Mouse (Mus musculus) gastrocnemius, adult 2 months (tissue): ENCODE data around the gene Chchd6. TPM values are rescaled to one million over a fixed set of nuclear protein-coding genes. Genes with fewer than 3 reads are reported as not detected.

Source experiments
- DNase-seq: peaks from one replicate; pipeline ENCODE4 v3.0.0; 2022
- H3K27ac ChIP-seq: fragments of 200-600 bp; 2 replicates; pipeline ENCODE4 v1.8.1; 2022; ENCODE audit warnings: mild to moderate bottlenecking
- H3K4me3 ChIP-seq: fragments of 200-600 bp; 2 replicates; pipeline ENCODE4 v1.8.1; 2022; ENCODE audit warnings: mild to moderate bottlenecking, moderate library complexity
- CTCF ChIP-seq: fragments of 200-600 bp; IDR thresholded peaks from 2 replicates; pipeline ENCODE4 v1.8.1; 2022; ENCODE audit warnings: antibody characterized with exemption, mild to moderate bottlenecking, moderate library complexity
- intact Hi-C: fragments of 180-260 bp; cut with DNase I; formaldehyde crosslinking; loops from one replicate; pipeline ENCODE4 v1.15.1; 2025
- total RNA-seq, 2 experiments: library from RNA; stranded (reverse); gene quantifications; 2 replicates each; pipeline ENCODE4 v1.2.3; 2021

The Chchd6 gene
- total RNA-seq, 2 experiments from 2014 or later = 2.5 TPM

DNA sequence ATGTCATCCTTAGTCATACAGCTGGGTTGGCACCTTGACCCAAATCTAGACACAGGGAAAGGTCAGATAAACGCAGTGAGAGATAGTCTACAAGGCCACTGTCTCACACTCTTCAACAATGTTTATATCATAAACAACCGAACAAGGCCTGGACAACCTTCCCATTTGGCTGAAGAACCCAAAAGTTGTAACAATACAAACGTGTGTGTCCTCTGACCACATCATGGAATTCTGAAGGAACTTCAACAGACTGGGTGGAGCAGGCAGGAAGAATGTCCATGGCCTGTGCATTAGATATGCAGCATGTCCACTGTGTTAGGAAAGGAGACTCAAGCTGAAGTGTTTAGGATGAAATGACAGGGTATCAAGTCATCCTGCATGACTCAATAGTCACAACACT, 47.5 kb downstream of the Chchd6 start:
- Histone ChIP-seq H3K4me3 (no peak overlapping the region), H3K27ac (no peak overlapping the region)
- intact Hi-C loops = no loop called here

DNA sequence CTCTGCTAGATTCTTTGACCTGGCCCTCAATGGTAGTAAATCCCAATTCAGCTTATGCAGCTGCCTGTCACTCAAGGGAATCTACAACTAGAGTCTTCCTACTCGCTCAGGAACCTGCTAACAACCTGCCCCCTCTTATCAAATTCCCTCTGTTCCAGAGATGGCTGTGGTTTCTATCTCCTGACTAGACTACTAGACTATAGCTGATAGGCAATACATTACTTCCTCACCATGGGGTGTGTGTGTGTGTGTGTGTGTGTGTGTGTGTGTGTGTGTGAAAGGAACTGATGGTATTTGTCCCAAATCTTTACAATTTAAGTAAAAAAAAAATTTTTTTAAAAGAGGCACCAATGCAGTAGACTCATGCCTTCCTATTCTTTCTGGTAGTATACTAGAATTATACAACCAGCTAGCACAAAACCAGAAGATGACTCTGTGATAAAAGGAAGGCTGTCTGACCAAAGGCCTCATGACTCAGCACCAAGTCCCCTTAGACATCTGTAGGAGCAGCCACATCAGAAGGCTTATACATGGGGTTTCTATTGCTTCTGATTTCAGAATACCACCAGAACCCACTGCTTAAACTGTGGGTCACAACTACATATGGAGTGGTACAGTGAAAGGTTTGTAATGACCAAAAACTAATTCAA, 57.2 kb downstream of the Chchd6 start:
- no peak for TF ChIP-seq CTCF
- intact Hi-C loops = no loop called here

More for the DNA sequence above, 47.5 kb downstream of the Chchd6 start:
- no peak for DNase-seq
- TF ChIP-seq CTCF = no peak

DNA sequence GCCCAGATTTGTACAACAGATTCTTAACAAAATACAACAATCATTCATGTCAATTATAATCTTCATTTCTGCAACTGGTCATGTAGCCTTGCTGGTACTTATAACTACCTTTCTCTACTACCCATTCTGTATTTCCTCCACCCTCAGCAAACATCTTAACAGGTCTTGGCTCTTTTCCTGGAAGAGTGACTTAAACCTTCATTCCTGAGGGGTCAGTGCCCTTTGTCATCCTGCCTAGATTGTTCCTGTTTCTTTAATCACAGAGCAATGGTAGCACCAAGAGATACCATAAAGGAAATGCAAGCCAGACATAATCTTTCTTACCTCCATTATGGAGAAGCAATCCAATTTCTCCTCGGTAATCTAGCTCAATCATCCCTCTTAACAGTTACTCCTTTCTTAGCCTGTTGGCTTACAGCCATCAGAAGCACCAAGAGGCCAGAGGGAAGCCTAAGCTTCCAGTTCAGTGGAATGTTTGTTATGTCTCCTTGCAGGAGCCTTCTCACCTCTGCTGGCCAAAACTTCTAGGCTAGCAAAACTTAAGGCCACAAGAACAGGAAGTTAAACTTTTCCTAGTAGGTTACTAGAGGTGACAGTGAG, 59.7 kb downstream of the Chchd6 start:
- TF ChIP-seq CTCF = no peak
- Histone ChIP-seq H3K27ac (no peak overlapping the region), H3K4me3 (no peak overlapping the region)
- intact Hi-C loops = no loop called here
- no peak for DNase-seq

More for the DNA sequence above, 57.2 kb downstream of the Chchd6 start:
- H3K4me3 ChIP-seq = no peak overlapping the region
- DNase-seq = no peak
- no peak overlapping the region for H3K27ac ChIP-seq

DNA sequence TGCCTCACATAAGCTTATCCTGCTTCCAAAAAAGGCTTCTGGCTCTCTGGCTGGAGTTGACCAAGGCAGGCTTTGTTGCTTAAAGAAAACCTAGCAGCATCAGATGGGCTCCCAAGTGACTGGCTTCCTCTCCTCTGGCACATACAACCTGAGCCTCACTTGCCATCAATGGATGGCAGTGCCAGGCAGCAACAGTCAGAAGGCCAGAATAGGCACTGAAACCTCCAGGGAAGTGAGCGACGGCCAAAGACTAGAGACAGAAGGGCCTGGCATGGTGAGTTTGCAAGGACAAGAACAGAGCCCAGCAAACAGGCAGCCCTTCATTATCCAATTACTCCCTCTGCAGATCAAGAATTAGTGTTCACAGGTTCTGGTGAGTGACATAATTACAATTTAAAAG, 70.7 kb downstream of the Chchd6 start:
- DNase-seq = no peak
- H3K4me3 ChIP-seq = no peak overlapping the region
- H3K27ac ChIP-seq = no peak overlapping the region
- no peak for TF ChIP-seq CTCF
- intact Hi-C loops = no loop called here

DNA sequence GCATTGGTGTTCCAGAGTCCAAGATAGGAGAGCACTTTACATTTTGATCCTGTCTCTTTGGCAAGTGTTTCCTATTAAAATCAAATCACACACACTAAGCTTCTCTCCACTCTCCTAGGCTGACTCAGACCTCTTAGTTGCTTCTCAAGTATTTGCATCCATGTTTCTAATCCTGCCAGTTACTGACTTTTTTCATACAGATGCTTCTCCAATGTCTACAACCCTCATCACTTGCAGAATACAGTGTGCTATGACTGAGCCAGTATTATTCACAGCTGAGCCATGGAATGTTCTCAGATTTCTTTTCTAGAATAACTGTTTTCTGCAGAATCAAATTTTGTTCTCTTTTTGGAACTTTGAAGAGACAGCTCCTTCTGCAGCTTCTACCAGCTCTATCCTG, 85.3 kb downstream of the Chchd6 start:
- no peak overlapping the region for H3K4me3 ChIP-seq
- no peak overlapping the region for H3K27ac ChIP-seq
- no peak for DNase-seq
- intact Hi-C loops = no loop called here
- TF ChIP-seq CTCF = no peak

DNA sequence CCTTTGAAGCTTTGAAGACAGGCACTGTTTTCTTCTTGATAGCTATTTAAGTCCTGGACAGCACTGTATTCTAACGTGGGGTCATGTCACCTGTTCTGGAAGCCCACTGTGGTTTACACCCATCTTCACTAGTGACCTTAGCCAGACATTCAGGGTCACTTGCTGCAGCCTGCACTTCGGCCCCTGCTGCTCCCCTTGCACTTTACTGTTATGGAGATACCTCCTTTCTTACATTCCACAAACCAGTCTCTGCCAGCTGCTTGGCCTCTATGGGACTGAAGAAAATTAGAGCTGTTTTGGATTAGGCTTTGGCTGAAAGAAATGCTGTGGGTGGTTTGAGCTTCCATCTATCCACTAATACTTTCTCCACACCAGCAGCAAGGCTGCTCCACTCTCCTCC, 86.7 kb downstream of the Chchd6 start:
- DNase-seq = no peak
- TF ChIP-seq CTCF = no peak
- intact Hi-C loops = no loop called here

DNA sequence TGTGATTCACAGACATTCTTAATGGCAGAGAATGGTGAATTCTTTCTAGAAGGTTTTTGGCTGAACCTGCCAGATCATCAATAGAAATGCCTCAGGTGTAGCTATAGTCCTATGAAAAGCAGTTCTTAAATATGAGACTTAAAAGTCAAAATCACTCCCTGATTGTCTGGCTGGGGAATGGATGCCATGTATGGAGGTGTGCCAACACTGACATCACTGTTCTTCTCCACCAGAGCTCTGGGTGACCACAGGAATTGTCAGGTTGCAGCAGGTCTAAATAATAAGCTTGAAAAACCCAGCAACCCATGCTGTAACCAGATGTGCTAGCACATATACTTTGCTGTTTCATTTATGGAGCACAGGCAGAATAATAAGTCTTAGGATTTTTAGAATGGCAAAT, 87.2 kb downstream of the Chchd6 start:
- H3K27ac ChIP-seq = no peak overlapping the region
- no peak for TF ChIP-seq CTCF
- no peak overlapping the region for H3K4me3 ChIP-seq
- DNase-seq = no peak
- intact Hi-C loops = no loop called here

More for the DNA sequence above, 86.7 kb downstream of the Chchd6 start:
- no peak overlapping the region for H3K4me3 ChIP-seq
- no peak overlapping the region for H3K27ac ChIP-seq

DNA sequence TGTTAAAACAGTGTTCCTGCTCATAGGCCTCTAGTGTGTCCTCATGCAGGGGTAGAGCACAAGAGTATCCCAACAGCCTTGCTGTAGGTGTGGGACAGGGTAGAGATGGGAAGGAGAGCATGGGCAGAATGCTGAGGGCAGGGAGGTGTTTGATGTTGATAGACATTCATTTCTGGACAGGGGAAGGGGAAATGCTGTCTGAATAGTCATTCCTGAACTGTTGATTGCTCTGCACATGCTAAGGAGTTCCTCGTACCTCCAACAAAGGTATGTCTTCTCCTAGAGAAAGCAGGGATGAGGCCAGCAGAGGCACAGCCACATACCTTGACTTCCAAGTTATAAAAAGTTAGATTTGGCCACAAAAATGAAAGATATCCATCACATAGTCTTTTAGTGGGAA, 95.5 kb downstream of the Chchd6 start:
- H3K27ac ChIP-seq = no peak overlapping the region
- DNase-seq = no peak
- H3K4me3 ChIP-seq = no peak overlapping the region
- intact Hi-C loops = no loop called here
- no peak for TF ChIP-seq CTCF

DNA sequence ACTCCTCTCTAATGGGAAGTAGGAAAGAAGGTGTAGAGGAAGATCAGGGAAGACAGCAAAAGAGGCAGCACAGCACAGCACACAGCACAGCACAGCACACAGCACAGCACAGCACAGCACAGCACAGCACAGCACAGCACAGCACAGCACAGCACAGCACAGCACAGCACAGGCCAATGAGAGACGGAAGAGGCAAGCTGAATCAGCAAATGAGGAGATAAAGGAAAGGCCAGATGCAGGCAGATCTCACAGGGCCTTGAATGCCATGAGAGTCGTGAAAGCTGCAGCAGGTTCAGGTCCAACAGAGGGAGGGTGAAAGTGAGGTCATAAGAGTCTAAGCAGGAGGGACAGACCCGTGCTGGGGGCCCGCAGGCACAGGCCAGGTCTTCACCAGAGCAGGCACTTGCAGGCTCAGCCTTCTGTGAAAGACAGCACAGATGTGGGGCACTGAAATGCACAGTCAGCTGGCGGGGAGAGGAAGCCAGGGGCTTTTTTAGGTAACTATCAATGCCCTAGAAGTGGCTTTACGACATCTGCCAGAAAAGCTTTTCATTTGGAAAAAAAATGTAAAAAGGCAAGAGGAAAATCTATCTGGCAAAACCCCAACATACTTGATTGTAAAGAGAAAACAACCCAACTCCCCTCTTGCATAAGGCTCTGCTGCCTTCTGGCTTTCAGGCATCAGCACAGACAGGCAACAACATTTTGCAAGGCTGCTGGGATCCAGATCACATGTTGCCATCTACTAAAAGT, 96.5 kb downstream of the Chchd6 start:
- intact Hi-C loops = no loop called here
- peak; percentile 28 for DNase-seq

DNA sequence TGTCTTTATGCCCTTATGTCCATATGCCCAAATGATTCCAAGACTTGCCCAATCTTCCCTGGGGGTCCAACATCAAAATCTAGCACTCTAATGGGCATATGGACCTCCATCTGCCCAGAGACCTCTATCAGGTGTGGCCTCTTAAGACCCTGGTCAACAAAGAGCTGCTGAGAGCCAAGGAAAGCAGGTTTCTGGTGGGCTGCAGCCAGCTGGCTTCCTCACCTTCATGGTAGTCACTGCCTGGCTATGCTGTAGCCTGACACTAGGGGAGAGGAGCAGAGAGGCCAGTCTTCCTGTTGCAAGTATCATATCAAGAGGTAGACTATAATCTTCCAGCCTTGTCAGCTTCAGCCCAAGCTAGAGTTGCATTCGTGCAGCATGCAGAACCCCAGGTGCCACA, 98.5 kb downstream of the Chchd6 start:
- no peak for DNase-seq
- no peak for TF ChIP-seq CTCF
- H3K4me3 ChIP-seq = no peak overlapping the region
- no peak overlapping the region for H3K27ac ChIP-seq
- intact Hi-C loops = no loop called here

More for the DNA sequence above, 96.5 kb downstream of the Chchd6 start:
- TF ChIP-seq CTCF = no peak
- Histone ChIP-seq H3K27ac (peak overlapping the region; percentile 6; the same call in 1 of the 2 replicates), H3K4me3 (no peak overlapping the region)

DNA sequence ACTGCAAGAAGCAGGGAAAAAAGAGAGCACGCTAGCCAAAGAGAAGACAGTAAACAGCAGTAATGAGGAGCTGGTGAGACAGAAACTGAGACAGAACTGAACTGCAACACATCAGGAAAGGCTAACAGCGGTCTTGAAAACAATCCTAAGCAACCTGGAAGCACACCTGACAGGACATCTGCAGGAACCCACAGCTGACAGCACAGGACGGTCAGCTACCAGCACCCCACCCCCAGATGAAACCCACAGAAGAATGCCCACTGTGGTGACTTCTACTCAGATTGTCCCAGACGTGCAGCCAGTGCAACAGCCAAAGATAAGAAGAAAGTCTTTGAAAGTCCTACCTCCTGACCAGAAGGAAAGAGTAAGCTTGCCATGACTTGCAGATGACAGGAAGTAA, 103.1 kb downstream of the Chchd6 start:
- H3K27ac ChIP-seq = no peak overlapping the region
- no peak for TF ChIP-seq CTCF
- H3K4me3 ChIP-seq = no peak overlapping the region
- no peak for DNase-seq
- intact Hi-C loops = no loop called here

DNA sequence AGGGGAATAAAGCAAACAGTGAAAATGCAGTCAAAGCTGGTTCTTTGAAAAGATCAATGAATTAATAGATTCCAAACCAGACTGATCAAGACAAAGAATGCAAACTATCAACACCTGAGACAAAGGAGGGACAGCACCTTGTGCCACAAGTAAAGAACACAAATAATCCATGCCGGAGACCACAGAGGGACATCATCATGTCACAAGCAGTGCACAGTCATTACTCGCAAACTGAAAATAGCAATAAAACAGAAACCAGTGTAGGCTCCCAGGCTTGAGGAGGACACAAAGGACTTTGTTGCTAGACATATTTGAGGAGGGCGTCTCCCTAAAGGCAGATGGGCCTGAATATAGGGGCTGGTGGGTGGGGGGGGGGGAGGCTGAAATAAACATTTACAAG, 105.1 kb downstream of the Chchd6 start:
- H3K4me3 ChIP-seq = no peak overlapping the region
- intact Hi-C loops = no loop called here
- no peak for DNase-seq
- no peak overlapping the region for H3K27ac ChIP-seq
- no peak for TF ChIP-seq CTCF

DNA sequence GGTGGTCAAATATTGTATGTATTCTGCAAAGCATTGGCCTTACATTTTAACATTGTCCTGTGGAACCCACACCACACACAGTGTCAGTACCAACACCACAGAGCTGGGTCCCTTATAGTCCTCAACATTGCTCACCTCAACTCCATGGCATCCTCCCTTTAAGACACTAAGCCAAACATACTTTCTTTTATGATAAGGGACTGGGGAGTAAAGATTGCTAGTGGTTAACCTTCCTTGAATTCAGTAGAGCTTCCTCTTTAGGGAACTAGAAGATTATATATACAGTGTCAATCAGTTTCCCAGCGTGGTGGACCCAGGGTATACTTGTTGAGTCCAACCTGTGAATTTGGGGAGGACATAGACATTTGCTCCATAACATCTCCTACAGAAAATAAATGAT, 105.9 kb downstream of the Chchd6 start:
- no peak overlapping the region for H3K27ac ChIP-seq
- intact Hi-C loops = no loop called here
- TF ChIP-seq CTCF = no peak
- no peak overlapping the region for H3K4me3 ChIP-seq
- no peak for DNase-seq
